Mouse (Mus musculus) mouse embryonic stem cell (cell line): Measurements from ENCODE around the gene Zfp128.
"Not testable (repeated sequence)": the region's sequence is repeated elsewhere in the genome, so short reads cannot be mapped to it uniquely, and the experiment has no call there.

Experiments used
- in situ Hi-C, 2 experiments: fragments of 300-500 bp; cut with MboI; formaldehyde crosslinking; loops; 1 replicate in 1 of 2; 3 replicates in 1 of 2; pipeline ENCODE4 v1.14.3; 2019 to 2020; ENCODE audit warnings: low sequenced_read_pairs in 2 of 2, low pct_unique_long_range_greater_than_20kb in 1 of 2, mixed read lengths in 1 of 2; ENCODE audit not compliant: unreplicated experiment in 1 of 2

Zfp128 gene

GRCm38 (mm10) chr7:12880911-12881660, at the start of gene Zfp128:
Gene Zfp128 (plus strand): TSS chr7:12881177.
- in situ Hi-C loops: no loop called here

GRCm38 (mm10) chr7:12834162-12835120, 46.5 kb upstream of the Zfp128 start, which contains the start of gene Zfp110:
Gene Zfp110 (plus strand): TSS chr7:12834761.
- in situ Hi-C loops: no loop called here

GRCm38 (mm10) chr7:12835193-12835671, 45.7 kb upstream of the Zfp128 start:
- in situ Hi-C loops: no loop called here

GRCm38 (mm10) chr7:12835779-12836178, 45.2 kb upstream of the Zfp128 start:
- in situ Hi-C loops: no loop called here

- in situ Hi-C loops: no loop called here
Observed at GRCm38 (mm10) chr7:12874301-12874700, 6.7 kb upstream of the Zfp128 start.

GRCm38 (mm10) chr7:12880036-12880435, 941 bp upstream of the Zfp128 start:
- in situ Hi-C loops: no loop called here

- in situ Hi-C loops: not testable (repeated sequence)
Observed at GRCm38 (mm10) chr7:12880497-12880896, 480 bp upstream of the Zfp128 start.

GRCm38 (mm10) chr7:12886563-12887266, 5.7 kb downstream of the Zfp128 start:
- in situ Hi-C loops: no loop called here

- in situ Hi-C loops: no loop called here
Observed at GRCm38 (mm10) chr7:12887585-12887984, 6.6 kb downstream of the Zfp128 start.

GRCm38 (mm10) chr7:12890928-12891327, 10.0 kb downstream of the Zfp128 start:
- in situ Hi-C loops: no loop called here

GRCm38 (mm10) chr7:12891334-12891733, 10.4 kb downstream of the Zfp128 start:
- in situ Hi-C loops: no loop called here

- in situ Hi-C loops: no loop called here
Observed at GRCm38 (mm10) chr7:12897655-12898410, 16.9 kb downstream of the Zfp128 start, which contains the start of gene Zscan22. Gene Zscan22 (plus strand): TSS chr7:12897815.

GRCm38 (mm10) chr7:12901517-12901916, 20.5 kb downstream of the Zfp128 start:
- in situ Hi-C loops: no loop called here

- in situ Hi-C loops: no loop called here
Observed at GRCm38 (mm10) chr7:12903623-12904022, 22.6 kb downstream of the Zfp128 start.

- in situ Hi-C loops: no loop called here
Observed at GRCm38 (mm10) chr7:12905146-12905545, 24.2 kb downstream of the Zfp128 start.

- in situ Hi-C loops: no loop called here
Observed at GRCm38 (mm10) chr7:12909498-12909962, 28.6 kb downstream of the Zfp128 start.

GRCm38 (mm10) chr7:12910181-12910668, 29.2 kb downstream of the Zfp128 start:
- in situ Hi-C loops: no loop called here

- in situ Hi-C loops: no loop called here
Observed at GRCm38 (mm10) chr7:12913556-12913955, 32.6 kb downstream of the Zfp128 start.
